Mouse (Mus musculus): ENCODE measurements at regions not wholly inside any gene's neighbourhood (a gene's known extent, or its start where the extent isn't known, plus 50 kb on each side); places are given as distances from the start of the nearest gene placed in this dataset.
A peak's percentile ranks its signal among the peaks of the same experiment; 100 is the strongest.

GRCm38 (mm10) chr1:57574530-57574929 lies 167.6 kb upstream of the Tyw5 start:
- no peak for DNase-seq

GRCm38 (mm10) chr1:57576066-57576753 lies 169.3 kb upstream of the Tyw5 start:
- no peak for DNase-seq

- no peak for DNase-seq
These were observed 172.2 kb upstream of the Tyw5 start for GRCm38 (mm10) chr1:57579086-57579485.

- no peak for DNase-seq
These were observed 180.0 kb upstream of the Spats2l start for GRCm38 (mm10) chr1:57593707-57594589.

GRCm38 (mm10) chr1:57594815-57595214 lies 179.1 kb upstream of the Spats2l start:
- no peak for DNase-seq

GRCm38 (mm10) chr1:57600951-57601350 lies 173.0 kb upstream of the Spats2l start:
- DNase-seq, result no peak

- DNase-seq, result no peak
These were observed 168.4 kb upstream of the Spats2l start for GRCm38 (mm10) chr1:57605525-57605924.

- DNase-seq, result no peak
These were observed 167.8 kb upstream of the Spats2l start for GRCm38 (mm10) chr1:57606060-57606683.

- no peak for DNase-seq
These were observed 166.9 kb upstream of the Spats2l start for GRCm38 (mm10) chr1:57607026-57607425.

- peak; percentile 22 for DNase-seq
These were observed 166.1 kb upstream of the Spats2l start for GRCm38 (mm10) chr1:57607626-57608422.

GRCm38 (mm10) chr1:57608423-57608679 lies 165.6 kb upstream of the Spats2l start:
- peak; percentile 12 for DNase-seq

GRCm38 (mm10) chr1:57609307-57609706 lies 164.7 kb upstream of the Spats2l start:
- peak; percentile 28 for DNase-seq

GRCm38 (mm10) chr1:57612171-57612570 lies 161.8 kb upstream of the Spats2l start:
- no peak for DNase-seq

GRCm38 (mm10) chr1:57612931-57613804 lies 160.8 kb upstream of the Spats2l start:
- peak; percentile 29 for DNase-seq

GRCm38 (mm10) chr1:57615155-57615554 lies 158.8 kb upstream of the Spats2l start:
- DNase-seq, result no peak

GRCm38 (mm10) chr1:57617316-57617715 lies 156.6 kb upstream of the Spats2l start:
- DNase-seq, result no peak

GRCm38 (mm10) chr1:57622561-57622960 lies 151.4 kb upstream of the Spats2l start:
- DNase-seq, result no peak

GRCm38 (mm10) chr1:57633986-57634385 lies 140.0 kb upstream of the Spats2l start:
- DNase-seq, result no peak

- DNase-seq, result no peak
These were observed 131.8 kb upstream of the Spats2l start for GRCm38 (mm10) chr1:57642131-57642530.

- no peak for DNase-seq
These were observed 130.4 kb upstream of the Spats2l start for GRCm38 (mm10) chr1:57643466-57644097.

GRCm38 (mm10) chr1:57664962-57665361 lies 109.0 kb upstream of the Spats2l start:
- DNase-seq, result no peak

GRCm38 (mm10) chr1:57665724-57666123 lies 108.2 kb upstream of the Spats2l start:
- no peak for DNase-seq

Measured in embryo, embryonic 11 days (tissue).